Mouse (Mus musculus) c-Kit-positive CD71-positive TER-119-negative erythroid progenitor cells, embryonic 14.5 days (primary cell): ENCODE data around the gene Tprkb.
A peak's percentile ranks its signal among the peaks of the same experiment; 100 is the strongest.
"Not testable (repeated sequence)": the region's sequence is repeated elsewhere in the genome, so short reads cannot be mapped to it uniquely, and the experiment has no call there.

Experiments used
- DNase-seq: peaks from one replicate; pipeline ENCODE4 v3.0.0-alpha.2; 2013; ENCODE audit warnings: low read depth

Tprkb gene

GRCm38 (mm10) chr6:85915539-85916513, 4.2 kb downstream of the Tprkb start, which contains the start of gene Nat8f1:
Gene Nat8f1, minus strand, starts transcription at chr6:85915687.
- DNase-seq, result peak; percentile 81

- DNase-seq, result no peak
Measured at GRCm38 (mm10) chr6:85916596-85916995, 4.9 kb downstream of the Tprkb start.

GRCm38 (mm10) chr6:85918341-85918740, 6.7 kb downstream of the Tprkb start:
- DNase-seq, result not testable (repeated sequence)

- DNase-seq, result no peak
Measured at GRCm38 (mm10) chr6:85919401-85919800, 7.7 kb downstream of the Tprkb start.

- no peak for DNase-seq
Measured at GRCm38 (mm10) chr6:85923643-85924042, 12.0 kb downstream of the Tprkb start.

GRCm38 (mm10) chr6:85926709-85927108, 15.0 kb downstream of the Tprkb start:
- no peak for DNase-seq

- DNase-seq, result no peak
Measured at GRCm38 (mm10) chr6:85927476-85928464, 16.1 kb downstream of the Tprkb start.

- DNase-seq, result no peak
Measured at GRCm38 (mm10) chr6:85929312-85929711, 17.6 kb downstream of the Tprkb start.

- no peak for DNase-seq
Measured at GRCm38 (mm10) chr6:85934047-85934446, 22.4 kb downstream of the Tprkb start.

GRCm38 (mm10) chr6:85935646-85936045, 24.0 kb downstream of the Tprkb start:
- no peak for DNase-seq

GRCm38 (mm10) chr6:85936508-85937465, 25.1 kb downstream of the Tprkb start:
- peak; percentile 60 for DNase-seq

- no peak for DNase-seq
Measured at GRCm38 (mm10) chr6:85938701-85939100, 27.0 kb downstream of the Tprkb start.

GRCm38 (mm10) chr6:85942469-85942868, 30.8 kb downstream of the Tprkb start:
- no peak for DNase-seq

GRCm38 (mm10) chr6:85948549-85948948, 36.9 kb downstream of the Tprkb start:
- no peak for DNase-seq

- DNase-seq, result no peak
Measured at GRCm38 (mm10) chr6:85957581-85957980, 45.9 kb downstream of the Tprkb start.

- peak; percentile 86 for DNase-seq
Measured at GRCm38 (mm10) chr6:85961101-85962091, 49.7 kb downstream of the Tprkb start, which contains the start of gene Dusp11. Gene Dusp11, minus strand, starts transcription at chr6:85961667.

GRCm38 (mm10) chr6:85966081-85966480, 54.4 kb downstream of the Tprkb start:
- DNase-seq, result not testable (repeated sequence)

- no peak for DNase-seq
Measured at GRCm38 (mm10) chr6:85966686-85967085, 55.0 kb downstream of the Tprkb start.

GRCm38 (mm10) chr6:85969889-85970288, 58.2 kb downstream of the Tprkb start:
- no peak for DNase-seq

GRCm38 (mm10) chr6:85972699-85973098, 61.0 kb downstream of the Tprkb start:
- DNase-seq, result no peak
